Mouse (Mus musculus): ENCODE measurements around the gene Ccdc120.

DNA sequence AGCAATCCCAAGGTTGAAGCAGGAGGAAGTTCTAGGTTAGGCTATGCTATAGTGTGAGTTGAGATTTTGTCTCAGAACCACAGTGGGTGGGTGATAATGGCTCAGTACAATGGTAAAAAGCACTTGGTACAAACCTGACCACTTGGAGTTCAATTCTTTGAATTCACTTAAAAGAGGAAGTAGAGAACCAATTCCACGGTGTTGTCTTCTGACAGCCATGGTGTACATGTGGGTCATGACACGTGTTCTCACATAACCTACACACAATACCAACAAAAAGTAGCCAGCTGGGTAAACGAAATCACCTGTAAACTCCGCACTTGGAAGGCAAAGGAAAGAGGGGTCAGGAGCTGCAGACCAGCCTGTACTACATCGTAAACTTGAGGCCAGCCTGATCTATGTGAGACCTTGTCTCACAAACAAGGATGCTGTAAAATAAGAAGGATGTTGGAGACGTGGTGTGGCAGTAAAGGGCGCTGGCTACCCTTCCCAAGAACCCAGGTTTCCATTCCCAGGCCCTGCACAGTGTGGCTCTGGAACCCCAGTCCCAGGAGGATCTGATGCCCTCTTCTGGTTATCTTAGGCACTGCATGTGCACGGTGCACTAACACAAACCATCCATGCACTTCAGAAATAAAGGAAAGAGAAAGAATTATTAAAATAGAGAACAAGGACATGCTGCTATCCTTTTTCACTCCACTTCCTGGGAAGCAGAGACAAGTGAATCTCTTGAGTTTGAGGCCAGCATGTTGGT, 25.8 kb upstream of the Ccdc120 start:
- TF ChIP-seq POLR2A (IDR thresholded peaks at IDR 0.05; ENCODE audit: low read depth, low read length) (no peak), CTCF (IDR thresholded peaks at IDR 0.05; ENCODE audit: borderline replicate concordance, insufficient read depth, low read length) (peak; percentile 34; the same call in 1 of the 2 replicates)

Data from embryonic fibroblast, embryonic 13.5 days (primary cell).